Mouse (Mus musculus) neural tube, embryonic 13.5 days (tissue): ENCODE data around the gene Hoxc10. TPM values are rescaled to one million over a fixed set of nuclear protein-coding genes. Genes with fewer than 3 reads are reported as not detected.
A peak's percentile ranks its signal among the peaks of the same experiment; 100 is the strongest.

Experiments used
- ATAC-seq: fragments of 200-750 bp; cut with Nextera tagmentation; 2 replicates; pipeline ENCODE4 v1.8.0; 2017; ENCODE audit warnings: low read depth, mild to moderate bottlenecking, moderate TSS enrichment, moderate library complexity
- H3K27ac ChIP-seq: fragments of 300-500 bp; sonication (generic); replicated peaks from 2 replicates; pipeline ENCODE4 v1.5.1; 2015; ENCODE audit warnings: moderate library complexity, mild to moderate bottlenecking, inconsistent platforms
- H3K27me3 ChIP-seq: fragments of 300-500 bp; sonication (generic); 2 replicates; pipeline ENCODE4 v1.6.1; 2015; ENCODE audit warnings: mild to moderate bottlenecking, inconsistent platforms
- H3K36me3 ChIP-seq: fragments of 300-500 bp; sonication (generic); 2 replicates; pipeline ENCODE4 v1.6.1; 2015; ENCODE audit warnings: mild to moderate bottlenecking, inconsistent platforms
- H3K4me1 ChIP-seq: fragments of 300-500 bp; sonication (generic); replicated peaks from 2 replicates; pipeline ENCODE4 v1.6.1; 2015; ENCODE audit warnings: inconsistent platforms
- H3K4me2 ChIP-seq: fragments of 300-500 bp; sonication (generic); 2 replicates; pipeline ENCODE4 v1.6.1; 2015; ENCODE audit warnings: inconsistent platforms, mild to moderate bottlenecking, moderate library complexity
- H3K4me3 ChIP-seq: fragments of 300-500 bp; sonication (generic); 2 replicates; pipeline ENCODE4 v1.5.1; 2015; ENCODE audit warnings: mild to moderate bottlenecking, inconsistent platforms
- H3K9ac ChIP-seq: fragments of 300-500 bp; sonication (generic); 2 replicates; pipeline ENCODE4 v1.6.1; 2015; ENCODE audit warnings: moderate library complexity, mild to moderate bottlenecking, inconsistent platforms
- H3K9me3 ChIP-seq: fragments of 300-500 bp; sonication (generic); 2 replicates; pipeline ENCODE4 v1.6.1; 2016; ENCODE audit warnings: inconsistent platforms
- WGBS: fragments of 180-500 bp; shearing (Covaris S2); methylation state at CpG from one replicate; pipeline ENCODE4 v1.1.7; 2015; 5-methylcytosine and 5-hydroxymethylcytosine counted together
- polyA plus RNA-seq: library from polyadenylated mRNA; unstranded; fragments of >200 nt; fragmentation: Nextera tagmentation; extraction: Ambion mirVana; gene quantifications from 2 replicates; pipeline ENCODE4 v1.2.1, GENCODE M21; 2015

Hoxc10 gene
- polyA plus RNA-seq, 1 experiment from 2014 or later: 92.4 TPM

DNA sequence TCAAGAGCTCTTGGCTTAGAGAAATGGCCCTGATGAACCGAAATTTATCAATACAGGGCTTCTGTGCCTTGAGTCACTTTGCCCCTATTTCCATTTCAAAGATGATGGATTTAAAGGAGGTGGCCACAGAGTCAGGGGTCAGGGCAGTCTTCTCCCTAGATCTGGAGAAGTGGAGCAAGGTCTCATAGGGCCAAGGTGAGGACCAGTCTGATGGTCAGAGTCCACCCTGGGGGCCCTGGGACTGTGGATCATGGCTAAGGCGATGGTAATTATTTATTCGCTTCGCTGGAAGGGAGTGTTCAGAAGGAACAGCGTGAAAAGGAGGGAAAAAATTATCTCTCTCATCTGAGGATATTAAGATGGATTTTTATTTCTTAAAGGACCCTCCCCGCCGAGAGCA, 8.4 kb downstream of the Hoxc10 start:
- Histone ChIP-seq H3K4me3 (peak overlapping the region; percentile 90), H3K27me3 (peaks cover 44% of the 10 kb centered on the region), H3K9ac (peak overlapping the region; percentile 100), H3K4me1 (peaks cover 60% of the 10 kb centered on the region), H3K27ac (peak overlapping the region; percentile 99), H3K36me3 (no peaks in the 10 kb centered on the region), H3K9me3 (no peaks in the 10 kb centered on the region), H3K4me2 (peak overlapping the region; percentile 91)
- WGBS: under 1% methylated on average over 7 of the region's 7 CpGs
- ATAC-seq: no peak

DNA sequence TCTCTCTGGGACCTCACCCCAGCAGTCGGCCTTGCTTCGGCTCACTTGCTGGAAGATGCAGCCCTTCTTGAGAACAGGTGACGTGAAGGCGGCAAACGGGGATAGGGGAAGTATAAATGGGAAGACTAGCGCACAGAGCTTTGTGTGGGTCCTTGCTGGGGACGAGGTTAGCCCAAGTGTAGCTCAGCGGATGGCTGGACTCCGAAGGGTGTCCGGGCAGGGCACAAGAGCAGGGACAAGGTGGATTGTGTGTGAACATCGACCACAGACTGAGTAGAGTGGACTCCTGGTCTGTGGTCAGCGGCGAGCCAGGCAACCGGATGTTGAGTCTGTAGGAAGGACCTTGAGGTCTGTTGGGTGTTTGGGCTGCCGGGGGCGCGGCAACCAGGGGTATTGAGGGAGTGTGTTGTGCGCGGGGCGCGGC, 9.1 kb downstream of the Hoxc10 start:
- peak overlapping the region; percentile 99 for H3K27ac ChIP-seq
- peaks cover 55% of the 10 kb centered on the region for H3K4me1 ChIP-seq
- no peaks in the 10 kb centered on the region for H3K9me3 ChIP-seq
- H3K4me2 ChIP-seq: peak overlapping the region; percentile 91
- H3K4me3 ChIP-seq: peak overlapping the region; percentile 90
- H3K9ac ChIP-seq: peak overlapping the region; percentile 100
- under 1% methylated on average over 21 of the region's 21 CpGs for WGBS
- H3K27me3 ChIP-seq: peaks cover 39% of the 10 kb centered on the region
- ATAC-seq: no peak
- H3K36me3 ChIP-seq: no peaks in the 10 kb centered on the region

DNA sequence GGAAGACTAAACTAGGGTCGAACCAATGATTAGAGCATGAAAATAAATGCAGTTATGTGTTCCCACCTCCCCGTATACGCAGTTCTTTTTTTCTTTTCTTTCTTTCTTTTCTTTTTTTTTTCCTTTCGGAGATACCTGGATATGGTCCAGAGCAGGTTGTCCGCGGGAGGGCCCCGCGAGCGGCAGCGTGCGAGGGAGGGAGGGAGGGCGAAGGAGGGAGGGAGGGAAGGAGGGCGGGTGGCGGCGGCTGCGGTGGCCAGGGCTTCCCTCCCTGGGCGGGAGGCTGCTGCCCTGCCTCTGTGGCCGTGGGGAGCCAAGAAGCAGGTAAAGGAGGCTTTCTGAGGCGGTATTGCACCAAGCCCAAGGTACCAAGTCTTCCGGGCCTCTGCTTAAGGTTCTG, 9.6 kb downstream of the Hoxc10 start, which contains the start of gene Hoxc9:
Gene Hoxc9, plus strand, starts transcription at position 269 of the 400 bp plus-strand sequence.
- peak within 1 kb of the TSS; percentile 90 for H3K4me3 ChIP-seq
- H3K4me2 ChIP-seq: peak within 1 kb of the TSS; percentile 91

DNA sequence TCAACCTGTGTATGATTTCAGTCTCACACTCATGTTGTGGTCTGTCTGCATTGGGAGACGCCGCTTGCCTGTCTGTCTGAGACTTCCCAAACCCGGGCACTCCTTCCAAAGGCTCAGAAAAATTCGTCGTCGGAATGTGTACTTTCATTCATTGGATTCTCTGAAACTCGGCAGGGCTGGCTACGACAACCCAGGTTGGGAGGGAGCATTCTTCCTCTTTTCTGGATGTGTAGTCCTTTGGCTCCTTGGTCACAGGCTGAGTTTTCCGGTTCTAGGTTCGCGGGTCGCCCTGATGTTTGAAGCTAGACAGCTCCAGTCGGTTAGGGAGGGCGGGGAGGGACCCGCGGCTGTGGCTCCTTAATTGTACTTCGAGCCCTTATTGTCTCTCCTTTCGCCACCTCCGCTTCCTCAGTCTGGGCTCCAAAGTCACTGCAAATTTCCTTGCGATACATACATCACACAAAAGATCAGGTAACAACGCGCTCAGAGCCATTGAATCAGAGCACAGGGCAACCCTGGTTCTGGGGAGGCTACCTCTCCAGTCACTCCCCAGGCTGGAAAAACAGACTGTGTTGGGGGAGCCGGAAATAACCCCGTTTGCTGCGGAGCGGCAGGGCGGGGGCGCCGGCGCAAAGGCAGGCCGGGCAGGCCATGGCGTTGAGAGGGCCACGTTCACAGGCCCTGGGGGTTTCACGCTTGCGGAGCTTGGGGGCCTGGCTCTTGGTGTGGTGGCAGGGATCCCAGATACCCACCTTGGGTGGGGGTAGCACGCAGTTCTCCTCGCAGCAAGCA, 10.2 kb downstream of the Hoxc10 start:
- peak overlapping the region; percentile 99 for H3K27ac ChIP-seq
- peaks cover 47% of the 10 kb centered on the region for H3K4me1 ChIP-seq
- no peak for ATAC-seq
- no peaks in the 10 kb centered on the region for H3K36me3 ChIP-seq
- H3K4me2 ChIP-seq: peak overlapping the region; percentile 91
- H3K9me3 ChIP-seq: no peaks in the 10 kb centered on the region
- WGBS: under 1% methylated on average over 37 of the region's 37 CpGs
- H3K4me3 ChIP-seq: peak overlapping the region; percentile 90
- peak overlapping the region; percentile 100 for H3K9ac ChIP-seq
- peaks cover 31% of the 10 kb centered on the region for H3K27me3 ChIP-seq

More for the DNA sequence above, 9.6 kb downstream of the Hoxc10 start, which contains the start of gene Hoxc9:
- H3K36me3 ChIP-seq: no peaks in the 10 kb centered on the region
- WGBS: 2% methylated on average over 7 of the region's 20 CpGs
- H3K4me1 ChIP-seq: peaks cover 51% of the 10 kb centered on the region
- ATAC-seq: no peak
- H3K9ac ChIP-seq: peak within 1 kb of the TSS; percentile 100
- H3K9me3 ChIP-seq: no peaks in the 10 kb centered on the region
- peaks cover 35% of the 10 kb centered on the region for H3K27me3 ChIP-seq
- peak within 1 kb of the TSS; percentile 99 for H3K27ac ChIP-seq

DNA sequence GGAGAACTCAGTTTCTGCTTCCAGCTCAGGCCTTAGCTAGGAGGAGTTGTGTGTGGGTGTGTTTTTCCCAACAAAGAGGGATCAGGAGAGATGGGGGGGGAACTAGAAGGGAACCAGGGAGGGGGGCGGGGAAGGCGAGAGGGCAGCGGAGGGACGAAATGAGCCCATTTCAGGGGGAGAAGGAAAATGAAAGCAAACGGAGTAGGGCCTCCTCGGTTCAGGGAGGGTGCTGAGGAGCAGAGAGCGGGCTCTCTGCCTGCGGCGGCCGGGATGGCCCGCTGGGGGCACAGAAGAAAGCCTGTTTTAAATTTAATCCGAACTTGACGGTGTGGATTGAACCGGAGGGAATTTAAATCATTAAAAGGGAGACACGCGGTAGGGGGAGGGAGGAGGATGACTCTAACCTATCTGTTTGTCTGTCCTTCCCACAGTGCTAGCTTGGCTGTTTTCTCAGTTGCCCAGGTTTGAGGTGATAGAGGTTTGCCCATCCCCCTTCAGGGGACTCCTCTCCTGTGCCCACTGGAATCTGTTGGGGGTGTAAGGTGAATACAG, 10.9 kb downstream of the Hoxc10 start:
- 0 out of 2 replicates have a peak, but pooled peaks have one; percentile 14 for ATAC-seq
- peaks cover 51% of the 10 kb centered on the region for H3K4me1 ChIP-seq
- H3K4me2 ChIP-seq: peak overlapping the region; percentile 91
- peak overlapping the region; percentile 99 for H3K27ac ChIP-seq
- no peaks in the 10 kb centered on the region for H3K36me3 ChIP-seq
- H3K4me3 ChIP-seq: peak overlapping the region; percentile 90
- H3K27me3 ChIP-seq: peaks cover 31% of the 10 kb centered on the region
- 2% methylated on average over 16 of the region's 16 CpGs for WGBS
- peak overlapping the region; percentile 100 for H3K9ac ChIP-seq
- no peaks in the 10 kb centered on the region for H3K9me3 ChIP-seq

DNA sequence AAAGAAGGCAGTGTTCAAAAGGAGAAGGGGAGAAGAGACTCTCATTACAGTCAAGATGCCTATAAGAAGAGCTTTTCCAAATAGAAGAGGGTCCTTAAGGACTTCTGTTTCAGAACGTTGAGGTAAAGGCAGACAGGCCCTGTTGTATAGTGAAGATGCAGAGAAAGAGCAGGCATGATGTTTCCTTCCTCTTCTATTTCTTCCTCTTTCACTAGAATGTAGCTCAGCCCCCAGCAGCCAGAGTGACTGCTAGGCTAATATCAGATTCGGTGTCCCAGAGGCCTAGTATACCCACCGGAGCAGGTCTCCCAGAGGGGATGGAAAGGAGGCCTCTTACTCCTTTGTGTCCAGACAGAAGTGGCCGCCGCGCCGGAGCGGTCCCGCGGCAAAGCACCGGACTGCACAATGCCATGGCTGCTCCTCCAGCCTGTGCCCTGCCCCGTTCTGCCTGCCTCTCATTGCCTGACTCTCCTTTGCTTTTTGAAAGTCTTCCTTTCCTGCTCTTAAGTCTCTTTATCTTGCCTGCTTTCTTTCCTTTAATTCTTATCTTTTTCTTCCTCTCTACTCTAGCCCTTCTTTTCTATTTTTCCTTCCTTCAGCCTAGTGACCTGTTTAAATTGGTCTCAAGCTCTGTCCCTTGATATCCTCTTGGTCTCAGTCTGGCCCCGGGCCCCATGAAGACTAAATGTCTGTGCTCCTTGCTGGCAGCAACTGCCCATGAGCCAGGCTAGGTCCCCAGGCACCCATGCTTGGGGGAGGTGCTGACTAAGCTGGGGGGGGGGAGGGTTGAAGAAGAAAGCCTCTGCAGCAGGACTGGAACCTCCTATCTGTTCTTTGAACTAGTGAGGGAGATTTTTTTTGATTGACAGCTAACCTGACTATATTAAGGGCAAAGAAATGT, 12.3 kb downstream of the Hoxc10 start:
- peak overlapping the region; percentile 90 for H3K4me3 ChIP-seq
- WGBS: under 1% methylated on average over 13 of the region's 13 CpGs
- H3K4me2 ChIP-seq: peak overlapping the region; percentile 91
- peaks cover 55% of the 10 kb centered on the region for H3K4me1 ChIP-seq
- ATAC-seq: no peak
- H3K9me3 ChIP-seq: no peaks in the 10 kb centered on the region
- peak overlapping the region; percentile 100 for H3K9ac ChIP-seq
- H3K27me3 ChIP-seq: peaks cover 21% of the 10 kb centered on the region
- no peaks in the 10 kb centered on the region for H3K36me3 ChIP-seq
- H3K27ac ChIP-seq: peak overlapping the region; percentile 99

DNA sequence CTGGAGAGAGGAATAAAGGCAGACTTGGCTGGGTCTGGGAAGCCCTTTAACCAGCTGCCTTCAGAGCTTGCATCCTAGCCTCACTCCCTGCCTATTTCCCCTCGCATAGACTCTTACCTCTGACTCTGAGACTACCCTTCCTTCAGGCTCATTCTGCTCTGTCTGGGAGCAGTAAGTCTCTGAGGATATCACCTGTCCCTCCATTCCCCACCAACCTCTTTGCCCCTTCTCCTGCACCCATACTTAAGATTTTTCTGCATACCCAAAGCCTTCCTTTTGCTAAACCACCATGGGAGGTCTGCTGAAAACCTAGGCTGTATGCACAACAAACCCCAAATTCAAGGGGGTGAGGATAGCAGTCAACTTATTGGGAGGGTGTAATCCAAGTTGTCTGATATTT, 13.3 kb downstream of the Hoxc10 start:
- peak overlapping the region; percentile 100 for H3K9ac ChIP-seq
- no peaks in the 10 kb centered on the region for H3K36me3 ChIP-seq
- peak overlapping the region; percentile 90 for H3K4me3 ChIP-seq
- H3K4me1 ChIP-seq: peaks cover 63% of the 10 kb centered on the region
- H3K4me2 ChIP-seq: peak overlapping the region; percentile 91
- peaks cover 18% of the 10 kb centered on the region for H3K27me3 ChIP-seq
- H3K27ac ChIP-seq: peak overlapping the region; percentile 99
- no peak for ATAC-seq
- no peaks in the 10 kb centered on the region for H3K9me3 ChIP-seq
- WGBS: 13% methylated on average over 1 of the region's 1 CpGs

DNA sequence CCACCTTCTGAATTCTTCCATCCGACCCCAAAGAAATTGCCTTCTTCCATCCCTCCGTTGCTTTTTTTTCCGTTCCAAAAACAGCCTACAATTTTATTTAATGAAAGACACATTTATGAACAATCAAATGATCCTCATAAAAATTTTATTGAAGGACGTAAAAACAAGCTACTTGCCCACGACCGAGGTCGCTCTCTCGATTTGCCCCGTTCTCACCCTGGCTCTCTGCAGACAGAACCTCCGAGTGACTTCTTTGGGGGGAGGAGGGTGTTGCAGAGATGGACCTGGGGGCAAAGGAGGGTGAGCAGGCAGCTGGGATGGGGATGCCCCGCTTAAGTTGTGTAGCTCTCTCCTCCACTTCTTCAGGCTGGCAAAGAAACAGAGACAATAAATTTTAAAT, 13.8 kb downstream of the Hoxc10 start:
- H3K36me3 ChIP-seq: no peaks in the 10 kb centered on the region
- H3K27ac ChIP-seq: peak overlapping the region; percentile 99
- no peak for ATAC-seq
- peak overlapping the region; percentile 90 for H3K4me3 ChIP-seq
- peak overlapping the region; percentile 91 for H3K4me2 ChIP-seq
- 2% methylated on average over 11 of the region's 11 CpGs for WGBS
- H3K27me3 ChIP-seq: peaks cover 18% of the 10 kb centered on the region
- no peaks in the 10 kb centered on the region for H3K9me3 ChIP-seq
- peaks cover 64% of the 10 kb centered on the region for H3K4me1 ChIP-seq
- H3K9ac ChIP-seq: peak overlapping the region; percentile 100

DNA sequence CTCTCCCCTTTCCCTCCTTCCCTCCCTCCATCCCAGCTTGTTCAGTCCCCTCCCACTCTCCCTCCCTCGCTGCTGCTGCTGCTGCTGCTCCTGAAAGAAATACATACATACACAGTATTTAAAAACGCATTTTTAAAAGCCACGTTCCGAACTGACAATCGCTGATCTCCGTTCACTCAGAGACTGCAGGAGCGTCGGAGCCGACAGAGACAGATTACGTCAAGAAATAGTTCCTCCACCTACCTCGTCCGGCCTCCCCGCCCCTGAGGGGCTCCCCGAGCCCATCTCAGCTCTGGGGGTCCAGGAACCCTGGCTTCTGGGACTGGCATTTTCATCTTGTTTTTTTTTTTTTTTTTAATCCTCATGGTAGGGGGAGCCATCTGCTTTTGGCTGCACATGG, 14.3 kb downstream of the Hoxc10 start:
- Histone ChIP-seq H3K4me2 (peak overlapping the region; percentile 91), H3K36me3 (no peaks in the 10 kb centered on the region), H3K27ac (peak overlapping the region; percentile 99), H3K9ac (peak overlapping the region; percentile 100), H3K9me3 (no peaks in the 10 kb centered on the region), H3K4me1 (peaks cover 66% of the 10 kb centered on the region), H3K27me3 (peaks cover 24% of the 10 kb centered on the region), H3K4me3 (peak overlapping the region; percentile 90)
- ATAC-seq: 0 out of 2 replicates have a peak, but pooled peaks have one; percentile 21
- WGBS: 0% methylated on average over 14 of the region's 14 CpGs

DNA sequence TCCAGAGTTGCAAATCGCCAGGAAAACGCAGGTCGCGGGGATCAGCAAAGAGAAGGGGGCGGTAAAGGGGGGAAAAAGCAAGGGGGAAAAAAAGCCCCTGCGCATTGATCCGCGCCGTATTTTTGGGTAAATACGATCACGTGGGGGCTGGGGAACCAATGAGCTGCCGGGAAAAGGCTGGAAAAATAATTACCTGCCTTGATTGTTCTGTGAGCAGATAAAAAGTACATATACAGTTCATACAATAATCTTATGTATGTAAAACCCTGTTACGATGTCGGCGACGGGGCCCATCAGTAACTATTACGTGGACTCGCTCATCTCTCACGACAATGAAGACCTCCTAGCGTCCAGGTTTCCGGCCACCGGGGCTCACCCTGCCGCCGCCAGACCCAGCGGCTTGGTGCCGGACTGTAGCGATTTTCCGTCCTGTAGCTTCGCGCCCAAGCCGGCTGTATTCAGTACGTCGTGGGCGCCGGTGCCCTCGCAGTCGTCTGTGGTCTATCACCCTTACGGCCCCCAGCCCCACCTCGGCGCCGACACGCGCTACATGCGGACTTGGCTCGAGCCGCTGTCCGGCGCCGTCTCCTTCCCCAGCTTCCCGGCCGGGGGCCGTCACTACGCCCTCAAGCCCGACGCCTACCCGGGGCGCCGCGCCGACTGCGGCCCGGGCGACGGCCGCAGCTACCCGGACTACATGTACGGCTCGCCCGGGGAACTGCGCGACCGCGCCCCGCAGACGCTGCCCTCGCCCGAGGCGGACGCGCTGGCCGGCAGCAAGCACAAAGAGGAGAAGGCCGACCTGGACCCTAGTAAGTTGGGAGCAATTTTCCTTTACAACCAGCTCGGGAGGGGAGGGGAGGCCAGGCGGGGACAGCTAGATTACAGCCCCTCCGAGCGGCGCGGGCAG, 15.0 kb downstream of the Hoxc10 start:
- Histone ChIP-seq H3K4me1 (peaks cover 72% of the 10 kb centered on the region), H3K9me3 (no peaks in the 10 kb centered on the region), H3K4me2 (peak overlapping the region; percentile 91), H3K9ac (peak overlapping the region; percentile 100), H3K4me3 (peak overlapping the region; percentile 90), H3K27me3 (peaks cover 31% of the 10 kb centered on the region), H3K36me3 (no peaks in the 10 kb centered on the region), H3K27ac (peak overlapping the region; percentile 99)
- WGBS: under 1% methylated on average over 88 of the region's 88 CpGs
- ATAC-seq: no peak

DNA sequence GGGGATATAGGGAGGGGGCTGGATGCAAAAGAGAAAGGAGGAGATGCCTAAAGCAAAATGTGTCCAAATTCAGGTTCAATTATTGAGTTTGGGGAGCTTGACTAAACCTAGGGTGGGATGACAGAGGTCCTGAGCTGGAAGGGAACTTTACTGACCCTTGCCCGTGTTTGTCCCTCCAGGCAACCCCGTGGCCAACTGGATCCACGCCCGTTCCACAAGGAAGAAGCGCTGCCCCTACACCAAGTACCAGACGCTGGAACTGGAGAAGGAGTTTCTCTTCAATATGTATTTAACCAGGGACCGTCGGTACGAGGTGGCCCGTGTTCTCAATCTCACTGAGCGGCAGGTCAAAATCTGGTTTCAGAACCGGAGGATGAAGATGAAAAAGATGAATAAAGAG, 17.1 kb downstream of the Hoxc10 start:
- ATAC-seq: no peak
- H3K36me3 ChIP-seq: no peaks in the 10 kb centered on the region
- H3K9me3 ChIP-seq: no peaks in the 10 kb centered on the region
- peaks cover 22% of the 10 kb centered on the region for H3K27me3 ChIP-seq
- H3K9ac ChIP-seq: peak overlapping the region; percentile 100
- 2% methylated on average over 12 of the region's 12 CpGs for WGBS
- H3K4me3 ChIP-seq: peak overlapping the region; percentile 90
- H3K4me2 ChIP-seq: peak overlapping the region; percentile 91
- H3K4me1 ChIP-seq: peaks cover 79% of the 10 kb centered on the region
- peak overlapping the region; percentile 99 for H3K27ac ChIP-seq
